Mouse (Mus musculus): ENCODE measurements around the gene Siae. TPM values are rescaled to one million over a fixed set of nuclear protein-coding genes. Genes with fewer than 3 reads are reported as not detected.
A peak's percentile ranks its signal among the peaks of the same experiment; 100 is the strongest.

The Siae gene
- polyA plus RNA-seq, 1 experiment from 2014 or later: 12.1 TPM

DNA sequence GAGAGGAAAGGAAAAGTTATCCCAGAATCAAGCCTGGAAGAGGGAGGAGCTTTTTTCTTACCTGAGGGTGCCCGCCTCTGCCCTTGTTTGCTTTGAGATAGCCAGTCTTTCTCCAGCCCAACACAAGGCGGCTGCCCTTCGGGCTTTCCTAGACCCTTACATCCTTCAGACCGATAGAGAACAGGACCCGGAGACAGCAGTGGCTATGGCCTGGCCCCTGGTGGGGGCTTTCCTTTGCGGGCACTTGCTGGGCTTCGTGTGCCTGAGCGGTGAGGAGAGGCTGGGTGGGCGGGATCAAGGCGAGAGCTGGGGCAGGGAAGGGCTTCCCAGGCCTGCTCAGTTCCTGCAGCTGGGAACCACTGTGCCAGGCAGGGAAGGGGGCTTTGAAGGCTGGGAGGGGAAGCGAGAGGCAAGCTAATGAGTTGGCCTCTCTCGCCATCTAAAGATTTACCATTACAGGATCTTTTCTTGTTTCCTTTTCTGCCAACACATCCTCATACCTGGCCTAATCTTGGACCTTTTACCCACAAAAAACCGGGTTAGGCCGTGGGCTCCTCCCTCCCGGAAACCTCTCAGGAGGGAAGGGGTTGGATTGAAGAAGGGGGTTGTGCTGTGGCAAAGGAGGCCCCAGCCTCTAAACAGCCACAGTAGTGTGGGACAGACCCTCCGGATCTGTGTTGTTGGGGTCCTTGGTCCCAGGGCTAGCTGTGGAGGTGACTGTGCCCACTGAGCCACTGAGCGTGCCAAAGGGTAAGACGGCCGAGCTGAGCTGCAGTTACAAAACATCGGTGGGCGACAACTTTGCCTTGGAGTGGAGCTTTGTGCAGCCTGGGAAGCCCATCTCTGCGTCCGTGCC is 16.1 kb upstream of the Siae start, which contains the start of gene Vsig2:
Gene Vsig2, plus strand, starts transcription at position 86 of the 856 bp plus-strand sequence.
- H3K36me3 ChIP-seq (ENCODE audit: control insufficient read depth, insufficient read depth, low read length): no peaks in the 10 kb centered on the region
- no peaks in the 10 kb centered on the region for H3K4me1 ChIP-seq (ENCODE audit: control insufficient read depth, insufficient read depth, low read length)
- WGBS: 49% methylated on average over 23 of the region's 23 CpGs
- peaks cover 4% of the 10 kb centered on the region; the same call in 1 of the 2 replicates for H3K27me3 ChIP-seq (ENCODE audit: control insufficient read depth, insufficient read depth, low read length)
- H3K4me2 ChIP-seq (ENCODE audit: low read depth, low read length): no peak within 1 kb of the TSS
- H3K9me3 ChIP-seq (ENCODE audit: control insufficient read depth, low read length): no peaks in the 10 kb centered on the region
- no peak within 1 kb of the TSS for H3K9ac ChIP-seq (replicated peaks; ENCODE audit: low read depth, low read length)
- H3K4me3 ChIP-seq (ENCODE audit: low read depth, low read length): no peak within 1 kb of the TSS
- H3K27ac ChIP-seq (ENCODE audit: low read depth, low read length): no peak within 1 kb of the TSS
- ATAC-seq (ENCODE audit: low read depth): no peak

DNA sequence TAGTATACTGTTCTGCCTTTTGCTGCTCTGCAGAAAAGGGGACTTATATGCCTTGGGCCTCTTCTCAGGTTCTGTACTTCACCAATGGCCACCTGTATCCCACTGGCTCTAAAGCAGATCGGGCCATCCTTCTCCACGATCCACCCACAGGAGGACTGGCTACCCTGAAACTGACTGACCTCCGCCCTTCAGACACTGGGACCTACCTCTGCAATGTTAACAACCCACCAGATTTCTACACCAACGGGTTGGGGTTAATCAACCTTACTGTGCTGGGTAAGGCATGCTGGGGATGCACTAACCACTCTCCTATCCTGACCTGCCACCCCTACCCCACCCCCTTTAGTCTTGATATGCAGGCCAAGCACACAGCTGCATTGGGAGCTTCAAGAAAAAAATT is 15.3 kb upstream of the Siae start:
- H3K4me3 ChIP-seq (ENCODE audit: low read depth, low read length): no peak overlapping the region
- no peak overlapping the region for H3K9ac ChIP-seq (replicated peaks; ENCODE audit: low read depth, low read length)
- peaks cover 5% of the 10 kb centered on the region; the same call in 1 of the 2 replicates for H3K27me3 ChIP-seq (ENCODE audit: control insufficient read depth, insufficient read depth, low read length)
- peaks cover 2% of the 10 kb centered on the region; the same call in 1 of the 2 replicates for H3K4me1 ChIP-seq (ENCODE audit: control insufficient read depth, insufficient read depth, low read length)
- ATAC-seq (ENCODE audit: low read depth): no peak
- no peak overlapping the region for H3K27ac ChIP-seq (ENCODE audit: low read depth, low read length)
- no peak overlapping the region for H3K4me2 ChIP-seq (ENCODE audit: low read depth, low read length)
- no peaks in the 10 kb centered on the region for H3K36me3 ChIP-seq (ENCODE audit: control insufficient read depth, insufficient read depth, low read length)
- H3K9me3 ChIP-seq (ENCODE audit: control insufficient read depth, low read length): no peaks in the 10 kb centered on the region
- WGBS: 85% methylated on average over 4 of the region's 4 CpGs

DNA sequence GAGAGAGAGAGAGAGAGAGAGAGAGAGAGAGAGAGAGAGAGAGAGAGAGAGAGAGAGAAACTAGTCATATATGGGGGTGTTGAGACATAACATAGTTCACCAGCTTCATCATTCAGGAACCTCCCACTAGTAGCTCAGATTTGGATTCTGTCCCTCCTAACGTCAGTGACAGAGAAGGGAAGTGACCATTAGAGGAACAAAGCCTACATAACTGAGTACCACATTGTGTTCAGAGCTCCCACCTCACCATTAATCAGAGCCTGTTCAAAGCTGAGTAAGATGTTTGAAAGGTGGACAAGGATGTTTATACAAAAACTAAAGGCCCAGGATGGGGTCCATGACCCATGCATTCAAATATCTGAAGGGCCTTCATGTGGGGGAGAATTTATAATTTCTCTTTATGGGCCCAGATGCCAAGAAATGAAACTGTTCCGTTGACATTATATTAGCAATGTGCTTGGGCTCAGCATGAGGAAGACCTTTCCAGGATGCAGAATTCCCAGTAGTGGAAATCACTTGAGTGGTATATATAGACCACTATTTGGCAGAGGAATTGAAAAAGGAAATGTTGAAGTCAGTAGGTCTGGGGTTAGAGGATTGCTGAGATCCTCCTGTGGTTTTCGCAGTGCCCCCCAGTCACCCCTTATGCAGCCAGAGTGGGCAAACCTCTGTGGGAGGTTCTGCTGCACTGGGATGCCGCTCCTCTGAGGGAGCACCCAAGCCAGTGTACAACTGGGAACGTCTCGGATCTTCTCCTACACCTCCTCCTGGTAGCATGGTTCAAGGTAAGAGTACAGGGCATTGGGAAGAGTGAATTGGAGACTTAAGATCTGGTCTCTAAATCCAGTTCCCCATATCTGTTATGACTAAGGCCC is 14.6 kb upstream of the Siae start:
- Histone ChIP-seq H3K36me3 (ENCODE audit: control insufficient read depth, insufficient read depth, low read length) (no peaks in the 10 kb centered on the region), H3K4me2 (ENCODE audit: low read depth, low read length) (no peak overlapping the region), H3K27ac (ENCODE audit: low read depth, low read length) (no peak overlapping the region), H3K4me1 (ENCODE audit: control insufficient read depth, insufficient read depth, low read length) (peaks cover 4% of the 10 kb centered on the region; the same call in 1 of the 2 replicates), H3K9me3 (ENCODE audit: control insufficient read depth, low read length) (no peaks in the 10 kb centered on the region), H3K4me3 (ENCODE audit: low read depth, low read length) (no peak overlapping the region), H3K27me3 (ENCODE audit: control insufficient read depth, insufficient read depth, low read length) (peaks cover 12% of the 10 kb centered on the region), H3K9ac (replicated peaks; ENCODE audit: low read depth, low read length) (no peak overlapping the region)
- WGBS: 81% methylated on average over 6 of the region's 6 CpGs
- ATAC-seq (ENCODE audit: low read depth): no peak

DNA sequence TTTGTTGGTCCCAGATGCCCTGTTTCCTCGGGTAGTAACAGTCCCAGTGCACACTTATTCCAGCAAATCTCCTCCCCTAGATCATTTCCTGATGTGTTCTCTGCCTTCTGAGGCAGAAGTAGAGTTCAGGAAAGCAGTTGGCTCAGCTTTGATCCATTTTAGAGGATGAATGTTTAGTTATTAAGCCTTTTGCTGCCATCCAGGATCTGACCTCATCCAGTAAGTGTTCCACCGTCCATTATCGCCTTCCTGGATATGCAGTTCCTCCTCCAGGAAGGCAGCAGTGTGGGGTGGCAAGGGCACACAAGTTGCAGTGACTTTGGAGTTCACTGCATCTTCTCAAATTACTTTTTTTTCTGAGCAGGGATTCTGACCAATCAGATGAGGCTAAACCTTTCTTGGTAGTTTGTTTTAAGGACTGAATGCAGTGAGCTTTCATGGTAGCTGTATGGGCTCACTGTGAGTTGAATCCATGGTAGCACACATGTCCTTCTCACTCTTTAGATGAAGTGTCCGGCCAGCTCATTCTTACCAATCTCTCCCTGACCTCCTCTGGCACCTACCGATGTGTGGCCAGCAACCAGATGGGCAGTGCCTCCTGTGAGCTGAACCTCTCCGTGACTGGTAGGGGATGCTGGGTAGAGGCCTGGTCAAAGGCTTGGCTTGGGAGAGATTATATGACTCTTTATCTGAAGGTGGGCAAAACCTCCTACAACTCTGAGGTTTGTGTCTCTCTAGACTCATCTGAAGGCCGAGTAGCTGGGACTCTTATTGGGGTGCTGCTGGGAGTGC is 13.5 kb upstream of the Siae start:
- no peaks in the 10 kb centered on the region for H3K36me3 ChIP-seq (ENCODE audit: control insufficient read depth, insufficient read depth, low read length)
- H3K27ac ChIP-seq (ENCODE audit: low read depth, low read length): no peak overlapping the region
- H3K4me1 ChIP-seq (ENCODE audit: control insufficient read depth, insufficient read depth, low read length): peaks cover 4% of the 10 kb centered on the region; the same call in 1 of the 2 replicates
- H3K9me3 ChIP-seq (ENCODE audit: control insufficient read depth, low read length): no peaks in the 10 kb centered on the region
- peaks cover 16% of the 10 kb centered on the region for H3K27me3 ChIP-seq (ENCODE audit: control insufficient read depth, insufficient read depth, low read length)
- no peak overlapping the region for H3K4me2 ChIP-seq (ENCODE audit: low read depth, low read length)
- 67% methylated on average over 7 of the region's 7 CpGs for WGBS
- ATAC-seq (ENCODE audit: low read depth): no peak
- no peak overlapping the region for H3K4me3 ChIP-seq (ENCODE audit: low read depth, low read length)
- no peak overlapping the region for H3K9ac ChIP-seq (replicated peaks; ENCODE audit: low read depth, low read length)

DNA sequence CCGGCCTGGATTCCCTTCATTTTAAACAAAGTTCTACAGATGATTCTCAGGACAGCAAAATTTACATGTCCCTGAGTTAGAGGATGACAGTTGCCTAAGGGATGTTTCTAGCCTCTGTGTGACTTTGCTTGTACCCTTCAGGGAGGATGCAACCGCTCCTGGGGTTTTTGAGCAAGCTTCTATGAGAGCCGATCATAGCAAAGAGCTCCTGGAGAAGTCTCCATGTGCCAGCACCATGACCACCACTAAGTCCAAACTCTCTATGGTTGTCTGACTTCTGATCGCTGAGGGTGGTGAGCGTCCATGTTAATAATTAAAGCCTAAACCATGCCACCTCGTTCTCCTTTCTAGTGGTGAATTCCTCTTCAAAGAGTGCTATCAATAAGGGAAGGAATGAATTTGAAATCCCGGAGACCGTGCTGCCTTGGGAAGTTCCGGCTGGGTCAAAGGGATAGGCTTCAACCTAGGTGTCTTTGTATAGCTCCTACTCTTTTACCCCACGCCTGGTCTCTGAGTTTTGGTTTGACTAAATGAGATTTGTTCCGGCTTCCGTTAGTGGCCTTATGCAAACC is 11.5 kb upstream of the Siae start:
- no peak for ATAC-seq (ENCODE audit: low read depth)
- Histone ChIP-seq H3K4me3 (ENCODE audit: low read depth, low read length) (peak overlapping the region; percentile 11; the same call in 1 of the 2 replicates), H3K9ac (replicated peaks; ENCODE audit: low read depth, low read length) (no peak overlapping the region), H3K4me2 (ENCODE audit: low read depth, low read length) (peak overlapping the region; percentile 40), H3K4me1 (ENCODE audit: control insufficient read depth, insufficient read depth, low read length) (peaks cover 4% of the 10 kb centered on the region; the same call in 1 of the 2 replicates), H3K36me3 (ENCODE audit: control insufficient read depth, insufficient read depth, low read length) (no peaks in the 10 kb centered on the region), H3K27me3 (ENCODE audit: control insufficient read depth, insufficient read depth, low read length) (peaks cover 16% of the 10 kb centered on the region), H3K9me3 (ENCODE audit: control insufficient read depth, low read length) (no peaks in the 10 kb centered on the region), H3K27ac (ENCODE audit: low read depth, low read length) (no peak overlapping the region)
- 24% methylated on average over 12 of the region's 12 CpGs for WGBS

DNA sequence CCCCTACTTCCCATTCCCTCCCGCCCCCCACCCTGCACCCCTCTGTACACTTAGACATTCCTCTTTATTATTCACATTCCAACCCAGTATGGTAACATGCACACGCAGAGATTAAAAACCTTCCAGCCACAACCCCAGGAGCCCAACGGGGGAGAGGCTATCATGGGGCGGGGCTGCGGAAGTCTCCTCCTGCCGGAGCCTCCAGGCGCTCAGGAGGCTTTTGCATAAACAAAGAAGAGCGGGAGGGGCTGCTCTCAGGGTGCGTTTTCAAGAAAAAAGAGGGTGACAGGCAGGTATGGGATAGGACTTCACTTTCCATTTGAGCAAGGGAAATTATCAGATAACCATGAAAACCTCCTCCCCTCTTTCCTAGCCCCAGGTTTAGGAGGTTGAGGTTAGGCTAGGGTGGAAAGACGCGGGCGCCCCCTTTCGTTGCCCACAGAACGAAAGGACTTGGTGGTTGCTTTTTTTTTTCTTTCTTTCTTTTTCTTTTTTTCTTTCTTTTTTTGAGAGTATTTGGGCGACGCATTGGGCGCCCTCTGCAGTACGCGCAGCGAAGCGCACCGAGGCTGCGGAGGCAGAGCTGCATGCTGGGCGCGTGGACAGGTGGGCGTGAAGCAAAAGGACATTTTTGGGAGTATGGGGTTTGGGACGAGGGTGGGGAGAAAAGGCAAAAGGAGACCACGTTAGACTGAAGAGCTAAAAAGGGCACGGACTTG is 10.9 kb upstream of the Siae start:
- no peaks in the 10 kb centered on the region for H3K36me3 ChIP-seq (ENCODE audit: control insufficient read depth, insufficient read depth, low read length)
- WGBS: 1% methylated on average over 29 of the region's 29 CpGs
- ATAC-seq (ENCODE audit: low read depth): peak; percentile 47
- peak overlapping the region; percentile 11; the same call in 1 of the 2 replicates for H3K4me3 ChIP-seq (ENCODE audit: low read depth, low read length)
- H3K27ac ChIP-seq (ENCODE audit: low read depth, low read length): no peak overlapping the region
- H3K4me1 ChIP-seq (ENCODE audit: control insufficient read depth, insufficient read depth, low read length): peaks cover 4% of the 10 kb centered on the region; the same call in 1 of the 2 replicates
- H3K9ac ChIP-seq (replicated peaks; ENCODE audit: low read depth, low read length): no peak overlapping the region
- H3K9me3 ChIP-seq (ENCODE audit: control insufficient read depth, low read length): no peaks in the 10 kb centered on the region
- H3K27me3 ChIP-seq (ENCODE audit: control insufficient read depth, insufficient read depth, low read length): peaks cover 16% of the 10 kb centered on the region
- peak overlapping the region; percentile 40 for H3K4me2 ChIP-seq (ENCODE audit: low read depth, low read length)

DNA sequence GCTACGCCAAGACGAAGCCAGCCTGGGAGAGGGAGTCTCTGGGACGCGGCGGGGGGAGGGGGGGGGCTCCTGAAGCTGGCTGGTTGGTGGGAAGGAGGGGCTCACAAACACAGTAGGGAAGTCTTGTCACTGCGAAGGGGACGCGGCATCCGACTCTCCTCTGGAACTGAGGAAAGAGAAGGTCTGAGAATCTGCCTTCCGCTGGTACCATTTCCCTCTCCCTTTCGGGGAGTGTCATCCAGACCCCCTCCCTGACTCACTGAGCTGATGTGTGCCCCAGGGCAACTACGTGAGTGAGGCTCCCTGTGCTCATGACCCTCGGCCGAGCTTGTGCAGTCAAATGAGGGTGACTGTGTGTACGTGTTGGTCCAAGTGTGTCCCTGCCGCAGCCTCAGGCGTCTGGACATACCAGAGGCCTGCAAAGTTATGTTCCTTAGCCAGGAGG is 10.3 kb upstream of the Siae start:
- H3K4me3 ChIP-seq (ENCODE audit: low read depth, low read length): peak overlapping the region; percentile 11; the same call in 1 of the 2 replicates
- peak; percentile 68 for ATAC-seq (ENCODE audit: low read depth)
- peaks cover 18% of the 10 kb centered on the region for H3K27me3 ChIP-seq (ENCODE audit: control insufficient read depth, insufficient read depth, low read length)
- H3K9ac ChIP-seq (replicated peaks; ENCODE audit: low read depth, low read length): no peak overlapping the region
- WGBS: 3% methylated on average over 17 of the region's 17 CpGs
- H3K4me1 ChIP-seq (ENCODE audit: control insufficient read depth, insufficient read depth, low read length): peaks cover 4% of the 10 kb centered on the region; the same call in 1 of the 2 replicates
- peak overlapping the region; percentile 40 for H3K4me2 ChIP-seq (ENCODE audit: low read depth, low read length)
- no peak overlapping the region for H3K27ac ChIP-seq (ENCODE audit: low read depth, low read length)
- no peaks in the 10 kb centered on the region for H3K36me3 ChIP-seq (ENCODE audit: control insufficient read depth, insufficient read depth, low read length)
- no peaks in the 10 kb centered on the region for H3K9me3 ChIP-seq (ENCODE audit: control insufficient read depth, low read length)
